Mouse (Mus musculus): Measurements from ENCODE around the gene Dennd4b.

GRCm38 (mm10) chr3:90253653-90254418 lies 11.1 kb upstream of the Dennd4b start, which contains the start of gene Crtc2:
- no peak for TF ChIP-seq POLR2A (IDR thresholded peaks at IDR 0.05; ENCODE audit: low read depth, low read length)
- no peak for TF ChIP-seq CTCF (conservative IDR thresholded peaks at IDR 0.05; ENCODE audit: insufficient read depth, insufficient read length, low read depth, low read length)
